Mouse (Mus musculus): ENCODE data around the gene Pin1rt1.

The Pin1rt1 gene

GRCm38 (mm10) chr2:104711585-104712485 is 4.3 kb downstream of the Pin1rt1 start, which contains the start of gene Tcp11l1:
Gene Tcp11l1, minus strand, starts transcription at chr2:104712169.
- peak; percentile 75 for DNase-seq

GRCm38 (mm10) chr2:104710670-104711370 is 5.4 kb downstream of the Pin1rt1 start:
- no peak for DNase-seq

- DNase-seq: no peak
These were observed 6.3 kb downstream of the Pin1rt1 start for GRCm38 (mm10) chr2:104709786-104710337.

- no peak for DNase-seq
These were observed 11.8 kb downstream of the Pin1rt1 start for GRCm38 (mm10) chr2:104704355-104704754.

GRCm38 (mm10) chr2:104703158-104703557 is 13.0 kb downstream of the Pin1rt1 start:
- DNase-seq: no peak

- DNase-seq: no peak
These were observed 16.5 kb downstream of the Pin1rt1 start for GRCm38 (mm10) chr2:104699659-104700058.

GRCm38 (mm10) chr2:104692551-104692950 is 23.6 kb downstream of the Pin1rt1 start:
- no peak for DNase-seq

- no peak for DNase-seq
These were observed 25.5 kb downstream of the Pin1rt1 start for GRCm38 (mm10) chr2:104690720-104691119.

GRCm38 (mm10) chr2:104688724-104689123 is 27.5 kb downstream of the Pin1rt1 start:
- DNase-seq: peak; percentile 21

- no peak for DNase-seq
These were observed 27.9 kb downstream of the Pin1rt1 start for GRCm38 (mm10) chr2:104688321-104688720.

GRCm38 (mm10) chr2:104687261-104687660 is 28.9 kb downstream of the Pin1rt1 start:
- DNase-seq: no peak

- DNase-seq: peak; percentile 83
These were observed 30.8 kb downstream of the Pin1rt1 start for GRCm38 (mm10) chr2:104685418-104685817.

GRCm38 (mm10) chr2:104684771-104685170 is 31.4 kb downstream of the Pin1rt1 start:
- DNase-seq: no peak

GRCm38 (mm10) chr2:104677326-104677725 is 38.9 kb downstream of the Pin1rt1 start:
- no peak for DNase-seq

GRCm38 (mm10) chr2:104671724-104672123 is 44.5 kb downstream of the Pin1rt1 start:
- no peak for DNase-seq

GRCm38 (mm10) chr2:104669122-104669804 is 46.9 kb downstream of the Pin1rt1 start:
- DNase-seq: no peak
